Mouse (Mus musculus): Measurements from ENCODE around the gene Htr1d.

Gene Htr1d

DNA sequence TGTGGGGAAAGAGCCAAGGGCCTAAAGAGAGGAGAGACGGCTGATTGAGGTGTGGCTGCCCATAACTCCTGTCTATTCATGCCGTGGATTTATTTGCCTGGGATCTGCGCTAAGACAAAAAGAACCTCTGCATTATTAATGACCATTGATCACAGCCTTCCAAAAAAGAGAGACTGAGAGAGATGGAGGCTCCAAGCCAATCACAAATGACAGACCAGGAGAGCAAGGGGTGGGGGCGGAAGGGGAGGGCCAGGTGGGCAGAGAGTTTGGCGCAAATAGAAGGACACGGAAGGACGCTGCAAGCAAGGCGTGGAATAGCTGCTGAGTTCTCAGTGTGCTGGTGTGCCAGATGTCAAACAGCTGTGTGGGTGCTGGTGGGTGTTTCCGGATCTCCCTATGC, at the start of gene Htr1d:
Htr1d (plus strand) TSS at position 301 of the 400 bp plus-strand sequence.
- in situ Hi-C loops (cut with MboI; ENCODE audit: low sequenced_read_pairs) = no loop called here

GRCm38 (mm10) chr4:136377001-136377400, 46.3 kb upstream of the Htr1d start:
- in situ Hi-C loops (cut with MboI; ENCODE audit: low sequenced_read_pairs) = no loop called here

DNA sequence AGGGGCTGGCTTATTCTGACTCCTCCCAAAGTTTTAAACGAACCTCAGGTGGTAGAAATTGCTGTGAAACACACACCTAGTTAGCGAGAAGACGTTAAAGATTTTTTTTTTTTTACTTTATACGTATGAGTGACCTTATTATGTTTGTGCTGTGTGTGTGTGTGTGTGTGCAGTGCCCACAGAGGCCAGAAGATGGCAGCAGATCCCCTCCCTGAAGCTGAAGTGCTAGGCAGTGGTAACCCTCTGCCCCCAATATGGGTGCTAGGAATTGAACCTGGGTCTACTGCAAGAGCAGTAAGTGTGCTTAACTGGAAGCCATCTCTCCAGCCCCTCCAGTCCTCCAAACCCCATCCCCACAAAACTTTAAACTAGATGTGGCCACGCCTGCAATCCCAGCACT, 40.3 kb upstream of the Htr1d start:
- in situ Hi-C loops (cut with MboI; ENCODE audit: low sequenced_read_pairs) = no loop called here

GRCm38 (mm10) chr4:136383839-136384238, 39.5 kb upstream of the Htr1d start:
- in situ Hi-C loops (cut with MboI; ENCODE audit: low sequenced_read_pairs) = no loop called here

- in situ Hi-C loops (cut with MboI; ENCODE audit: low sequenced_read_pairs) = no loop called here
Observed at GRCm38 (mm10) chr4:136387261-136387660, 36.1 kb upstream of the Htr1d start.

DNA sequence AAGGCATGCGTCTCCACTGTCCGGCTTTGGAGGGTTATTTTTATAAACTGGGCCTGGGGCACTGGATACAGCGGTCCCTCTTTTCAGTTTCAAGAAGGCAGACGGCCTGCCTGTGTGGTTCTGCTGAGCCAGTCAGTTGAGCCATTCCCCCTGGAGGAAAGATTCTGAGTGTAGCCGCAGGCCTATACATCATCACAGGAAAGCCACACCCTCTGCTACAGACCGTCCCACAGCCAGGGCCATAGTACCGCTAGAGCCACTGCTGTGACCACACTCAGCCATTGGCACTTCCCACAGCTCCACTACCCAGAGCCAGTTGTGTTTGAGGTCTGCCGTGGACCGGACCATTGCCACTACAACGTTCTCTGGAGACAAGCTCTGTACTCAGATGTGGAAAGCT, 21.5 kb upstream of the Htr1d start:
- in situ Hi-C loops (cut with MboI; ENCODE audit: low sequenced_read_pairs) = no loop called here

GRCm38 (mm10) chr4:136407831-136408230, 15.5 kb upstream of the Htr1d start:
- in situ Hi-C loops (cut with MboI; ENCODE audit: low sequenced_read_pairs) = no loop called here

DNA sequence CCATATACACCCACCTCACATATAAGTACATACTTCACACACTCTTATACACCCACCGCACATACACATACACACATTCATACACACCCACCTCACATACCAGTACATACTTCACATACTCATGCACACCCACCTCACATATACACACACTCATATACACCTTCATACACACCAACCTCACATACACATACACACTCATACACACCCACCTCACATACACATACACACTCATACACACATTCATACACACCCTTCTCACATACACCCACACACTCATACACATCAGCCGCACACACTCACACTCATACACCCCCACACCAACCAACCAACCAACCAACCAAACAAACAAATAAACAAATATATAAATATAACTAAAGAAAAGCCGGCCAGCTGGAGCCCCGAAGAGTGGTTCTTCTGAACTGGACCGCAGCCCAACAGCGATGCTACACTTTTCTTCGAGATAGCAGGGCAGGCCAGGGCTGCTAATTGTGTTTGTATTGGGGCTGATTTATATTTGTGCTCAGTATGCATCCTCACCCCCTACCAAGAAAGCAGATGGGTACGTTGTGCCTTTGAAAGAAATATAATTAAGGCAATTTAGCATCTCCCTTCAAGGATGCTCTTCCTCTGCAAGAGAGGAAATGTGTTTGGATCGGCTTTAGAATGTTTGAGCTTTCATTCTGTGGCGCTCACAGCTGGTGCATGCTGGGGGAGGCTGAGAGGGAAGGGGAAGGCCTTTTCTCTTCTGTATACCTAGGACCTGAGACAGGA, 11.1 kb upstream of the Htr1d start:
- in situ Hi-C loops (cut with MboI; ENCODE audit: low sequenced_read_pairs) = no loop called here

- in situ Hi-C loops (cut with MboI; ENCODE audit: low sequenced_read_pairs) = no loop called here
Observed at GRCm38 (mm10) chr4:136415477-136415876, 7.8 kb upstream of the Htr1d start.

- in situ Hi-C loops (cut with MboI; ENCODE audit: low sequenced_read_pairs) = no loop called here
Observed at GRCm38 (mm10) chr4:136418962-136419361, 4.4 kb upstream of the Htr1d start.

DNA sequence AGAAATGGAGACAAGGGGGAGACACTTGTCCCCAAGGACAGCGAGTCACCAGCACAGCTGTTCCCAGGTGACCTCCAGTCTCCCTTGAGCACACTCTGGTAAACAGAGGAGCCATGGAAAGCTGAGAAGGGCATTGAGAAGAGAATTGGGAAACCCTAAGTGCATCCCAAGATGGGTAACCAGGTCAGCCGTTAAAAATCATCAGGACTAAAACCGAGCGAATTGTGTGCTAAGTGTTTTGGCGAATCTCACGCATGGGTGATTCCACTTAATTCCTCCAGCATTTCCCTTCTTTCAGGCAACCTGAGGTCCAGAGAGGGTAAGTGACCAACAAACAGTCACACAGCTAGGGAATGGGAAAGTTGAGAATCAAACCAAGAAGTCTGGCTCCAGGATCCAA, 3.9 kb upstream of the Htr1d start:
- in situ Hi-C loops (cut with MboI; ENCODE audit: low sequenced_read_pairs) = no loop called here

DNA sequence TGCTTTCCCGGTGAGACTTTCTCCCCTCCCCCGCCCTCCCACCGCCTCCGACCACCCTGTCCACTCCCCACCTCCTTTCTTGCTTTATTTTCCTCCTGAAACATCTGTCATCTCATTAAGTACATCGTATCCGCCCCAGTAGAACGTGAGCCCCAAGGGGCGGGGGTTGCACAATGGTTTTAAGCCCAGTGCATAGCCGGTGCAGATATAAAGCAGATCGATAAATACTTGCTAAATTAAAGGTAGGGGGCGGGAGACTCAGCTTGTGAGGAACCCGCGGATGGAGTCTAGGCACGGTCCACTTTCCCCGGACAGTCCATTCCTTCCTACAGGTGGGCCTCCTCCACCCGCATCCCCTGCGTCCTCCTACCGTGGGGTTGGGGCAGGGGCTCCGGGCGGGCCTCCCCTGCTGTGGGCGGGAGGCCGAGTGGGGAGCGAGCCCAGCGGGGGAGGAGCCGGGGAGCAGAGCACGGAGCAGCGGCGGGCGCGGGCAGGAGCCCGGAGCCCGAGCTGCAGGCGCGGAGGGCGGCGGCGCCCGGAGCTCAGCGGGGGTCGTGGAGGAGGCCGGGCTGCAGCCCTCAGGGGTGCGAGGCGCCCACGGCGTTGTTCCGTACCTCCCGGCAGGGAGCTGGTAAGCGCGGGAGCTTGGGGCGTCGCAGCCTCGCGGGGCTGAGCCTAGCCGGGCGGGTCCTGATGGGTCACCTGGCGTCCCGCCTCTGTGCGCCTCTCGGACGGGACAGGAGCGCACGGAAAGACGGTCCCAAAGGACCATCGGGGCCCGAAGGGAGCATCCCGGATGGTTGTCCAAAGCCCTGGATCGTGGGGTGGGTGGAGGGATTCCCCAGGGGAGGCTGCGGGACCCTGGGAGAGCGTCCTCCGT, 1.0 kb downstream of the Htr1d start:
- in situ Hi-C loops (cut with MboI; ENCODE audit: low sequenced_read_pairs) = no loop called here

- in situ Hi-C loops (cut with MboI; ENCODE audit: low sequenced_read_pairs) = no loop called here
Observed at GRCm38 (mm10) chr4:136425000-136425288, 1.6 kb downstream of the Htr1d start.

GRCm38 (mm10) chr4:136430609-136431375, 7.5 kb downstream of the Htr1d start:
- in situ Hi-C loops (cut with MboI; ENCODE audit: low sequenced_read_pairs) = no loop called here

GRCm38 (mm10) chr4:136431376-136431693, 8.0 kb downstream of the Htr1d start:
- in situ Hi-C loops (cut with MboI; ENCODE audit: low sequenced_read_pairs) = no loop called here

DNA sequence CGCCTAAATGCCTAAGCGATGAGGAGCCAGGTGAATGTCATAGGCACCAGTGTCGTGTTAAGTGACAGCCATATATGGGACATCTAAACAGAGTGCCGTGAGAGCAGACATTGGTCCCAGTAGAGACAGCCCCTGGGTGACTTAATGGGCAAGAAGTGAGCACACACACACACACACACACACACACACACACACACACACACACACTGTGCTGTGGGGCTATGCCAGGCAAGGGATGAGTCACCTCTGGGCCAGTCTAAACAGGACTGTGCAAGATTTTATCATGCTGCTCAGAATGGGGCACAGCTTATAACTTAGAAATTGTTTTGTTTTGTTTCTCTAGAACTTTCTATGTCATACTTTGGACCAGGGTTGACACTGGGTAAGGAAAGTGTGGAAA, 10.7 kb downstream of the Htr1d start:
- in situ Hi-C loops (cut with MboI; ENCODE audit: low sequenced_read_pairs) = no loop called here

DNA sequence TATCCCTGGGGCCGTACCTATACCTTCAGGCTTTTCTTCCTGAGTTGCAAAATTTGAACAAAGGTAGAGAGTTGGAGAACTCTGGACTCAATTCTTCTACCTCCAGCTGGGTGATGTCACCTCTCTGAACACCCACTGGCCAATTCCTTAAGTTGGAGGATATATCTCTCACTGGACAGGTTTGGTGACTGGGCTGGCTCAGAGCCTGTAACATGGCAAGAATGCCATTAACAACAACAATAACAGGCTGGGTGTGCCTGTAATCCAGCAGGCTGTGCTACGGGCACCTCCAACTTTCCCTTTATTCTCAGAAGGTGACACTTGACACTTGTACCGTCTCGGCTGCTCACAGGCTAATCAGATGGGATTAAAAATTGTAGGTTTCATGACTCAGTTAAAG, 15.8 kb downstream of the Htr1d start:
- in situ Hi-C loops (cut with MboI; ENCODE audit: low sequenced_read_pairs) = no loop called here

DNA sequence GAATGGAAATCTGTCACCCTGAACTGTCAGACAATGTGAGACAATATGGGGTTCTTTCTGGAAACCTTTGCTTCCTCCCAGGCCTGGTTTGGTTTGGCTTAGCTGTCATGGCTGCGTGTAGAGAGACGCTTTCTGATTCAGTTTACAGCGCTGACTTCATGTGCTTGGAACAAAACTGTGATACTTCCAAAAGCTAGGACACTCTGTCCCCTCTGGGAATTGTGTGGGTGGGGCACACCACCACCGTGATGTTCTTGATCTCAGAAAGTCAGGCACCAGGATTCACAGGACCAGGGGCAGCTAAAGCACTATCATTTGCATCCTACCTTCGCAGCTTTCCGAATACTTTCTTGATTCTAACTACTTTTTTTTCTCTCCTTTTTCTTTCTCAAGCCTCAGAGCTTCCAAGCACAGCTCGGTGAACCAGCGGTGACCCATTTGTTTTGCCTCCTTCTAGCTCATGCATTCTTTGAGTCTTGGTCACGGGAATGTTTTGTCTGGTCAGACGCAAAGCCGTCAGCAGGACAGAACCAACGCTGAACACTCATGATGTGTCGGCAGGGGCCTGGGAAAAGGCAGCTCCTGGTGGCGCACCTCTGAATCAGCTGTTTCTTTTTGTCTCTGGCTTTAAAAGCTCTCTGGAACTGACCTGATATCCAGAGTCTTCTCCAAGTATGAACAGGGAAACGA, 18.2 kb downstream of the Htr1d start:
- in situ Hi-C loops (cut with MboI; ENCODE audit: low sequenced_read_pairs) = no loop called here

DNA sequence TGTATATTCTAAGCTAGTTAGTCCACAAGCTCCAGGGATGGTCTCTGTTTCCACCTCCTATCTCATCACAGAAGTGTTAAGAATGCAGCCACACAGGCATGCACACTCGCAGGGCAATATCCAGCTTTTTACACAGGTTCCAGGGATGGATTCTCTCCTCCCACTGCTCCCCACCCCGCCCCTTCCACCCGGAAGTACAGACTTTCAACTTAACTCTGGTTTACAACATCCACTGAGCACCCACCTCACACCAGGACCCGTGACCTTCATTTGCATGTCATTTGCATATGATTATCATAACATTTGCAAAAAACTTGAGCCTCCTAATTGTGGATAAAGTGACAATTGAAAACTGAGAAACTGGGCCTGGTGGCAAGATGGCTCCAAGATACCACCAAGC, 21.2 kb downstream of the Htr1d start:
- in situ Hi-C loops (cut with MboI; ENCODE audit: low sequenced_read_pairs) = no loop called here

GRCm38 (mm10) chr4:136449795-136450194, 26.5 kb downstream of the Htr1d start:
- in situ Hi-C loops (cut with MboI; ENCODE audit: low sequenced_read_pairs) = loop anchor here (5.0 kb wide), 1 partner anchor 168 kb away; no protein-coding TSS in a partner anchor

DNA sequence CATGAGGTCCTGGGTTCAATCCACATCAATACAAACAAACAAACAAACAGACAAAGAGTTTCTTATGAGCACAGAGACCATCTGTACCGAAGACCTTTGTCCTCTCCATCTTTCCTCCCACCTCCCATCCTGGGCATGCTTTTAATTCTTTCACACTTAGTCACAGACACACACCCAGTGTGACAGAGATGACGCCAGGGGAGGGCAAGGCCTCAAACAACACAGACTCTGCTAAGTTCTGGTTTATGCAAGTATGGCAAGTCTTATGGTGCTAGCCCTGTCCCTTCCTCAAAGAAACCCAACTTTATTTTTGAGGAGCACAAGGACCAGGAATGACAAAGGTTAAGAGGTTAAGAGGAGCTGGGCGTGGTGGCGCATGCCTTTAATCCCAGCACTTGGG, 26.9 kb downstream of the Htr1d start:
- in situ Hi-C loops (cut with MboI; ENCODE audit: low sequenced_read_pairs) = loop anchor here (5.0 kb wide), 1 partner anchor 167 kb away; no protein-coding TSS in a partner anchor

Measured in CH12F3 (cell line).